Mouse (Mus musculus): ENCODE data around the gene Galnt9. TPM values are rescaled to one million over a fixed set of nuclear protein-coding genes. Genes with fewer than 3 reads are reported as not detected.

Galnt9 gene
- 13.7 and 14.1 TPM in 2 replicates for polyA plus RNA-seq (2015; fragmentation: Nextera tagmentation; extraction: Ambion mirVana)

DNA sequence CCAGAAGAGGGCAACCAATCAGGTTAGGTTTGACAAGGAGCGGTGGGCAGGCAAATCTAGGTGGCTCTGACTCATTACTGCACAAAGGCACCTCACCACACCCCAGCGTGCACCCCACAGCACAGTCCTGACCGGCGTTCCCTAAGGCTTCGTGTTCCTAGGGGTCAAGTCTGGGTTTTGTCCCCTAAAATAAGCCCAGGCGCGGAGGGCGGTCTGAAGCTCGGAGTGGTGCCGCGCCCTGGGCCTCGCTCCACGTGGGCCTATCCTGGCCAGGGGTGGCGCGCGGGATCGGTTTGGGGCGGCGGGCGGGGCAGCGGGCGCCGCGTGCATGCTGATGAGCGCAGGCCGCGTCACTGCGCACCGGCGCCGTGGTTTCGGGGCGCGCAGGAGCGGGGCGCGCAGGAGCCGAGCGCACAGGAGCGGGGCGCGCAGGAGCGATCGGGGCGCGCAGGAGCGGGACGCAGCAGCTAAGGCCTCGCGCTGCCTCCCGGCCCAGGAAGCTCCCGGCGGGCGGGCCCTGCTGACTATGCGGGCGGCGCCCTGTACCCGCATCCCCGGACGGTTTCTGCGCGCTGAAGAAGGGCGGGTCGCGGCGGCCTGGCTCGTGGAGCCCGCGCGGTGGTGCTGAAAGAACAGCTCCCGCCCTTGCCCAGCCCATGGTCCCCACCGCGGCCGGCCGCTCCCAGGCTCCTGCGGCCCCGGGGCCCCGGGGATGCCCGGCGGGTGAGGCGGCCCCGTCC lies at the start of gene Galnt9:
Gene Galnt9, plus strand, starts transcription at position 405 of the 740 bp plus-strand sequence.
- peaks cover 30% of the 10 kb centered on the region for H3K4me1 ChIP-seq (replicated peaks)
- H3K27ac ChIP-seq, result peak within 1 kb of the TSS; percentile 61
- H3K4me3 ChIP-seq (replicated peaks), result peak within 1 kb of the TSS; percentile 53
- H3K27me3 ChIP-seq, result peaks cover 59% of the 10 kb centered on the region
- H3K36me3 ChIP-seq, result no peaks in the 10 kb centered on the region
- H3K9me3 ChIP-seq, result no peaks in the 10 kb centered on the region
- whole genome bisulfite sequencing, result under 1% methylated on average over 77 of the region's 82 CpGs
- ATAC-seq, result peak; percentile 87
- H3K4me2 ChIP-seq (replicated peaks), result peak within 1 kb of the TSS; percentile 65
- H3K9ac ChIP-seq (replicated peaks), result peak within 1 kb of the TSS; percentile 73

DNA sequence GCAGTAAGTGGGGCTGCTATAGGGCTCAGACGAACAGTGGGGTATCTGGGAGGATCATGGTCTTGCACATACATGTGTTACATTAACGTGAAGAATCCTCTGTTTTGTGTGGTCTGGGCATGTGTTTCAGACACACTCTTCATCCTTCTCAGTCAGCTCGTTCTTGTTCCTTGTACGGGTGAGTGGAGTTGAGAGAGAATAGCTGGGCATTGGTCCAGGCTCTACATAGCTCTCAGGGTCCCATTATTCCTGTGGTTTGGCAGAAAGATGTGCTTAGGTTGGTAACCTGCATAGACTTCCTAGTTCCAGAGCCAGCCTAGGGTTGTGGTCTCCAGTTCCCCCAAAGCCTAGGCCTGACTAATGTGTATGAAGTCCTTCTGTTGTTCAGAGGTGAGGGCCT lies 49.8 kb upstream of the Galnt9 start:
- Histone ChIP-seq H3K9ac (replicated peaks) (peak overlapping the region; percentile 48), H3K4me1 (replicated peaks) (peaks cover 10% of the 10 kb centered on the region), H3K36me3 (no peaks in the 10 kb centered on the region), H3K4me3 (replicated peaks) (no peak overlapping the region), H3K4me2 (replicated peaks) (peak overlapping the region; percentile 23), H3K27ac (peak overlapping the region; percentile 63), H3K27me3 (peaks cover 8% of the 10 kb centered on the region), H3K9me3 (no peaks in the 10 kb centered on the region)
- 57% methylated on average over 4 of the region's 4 CpGs for WGBS
- ATAC-seq, result peak; percentile 5; the same call in 1 of the 2 replicates

DNA sequence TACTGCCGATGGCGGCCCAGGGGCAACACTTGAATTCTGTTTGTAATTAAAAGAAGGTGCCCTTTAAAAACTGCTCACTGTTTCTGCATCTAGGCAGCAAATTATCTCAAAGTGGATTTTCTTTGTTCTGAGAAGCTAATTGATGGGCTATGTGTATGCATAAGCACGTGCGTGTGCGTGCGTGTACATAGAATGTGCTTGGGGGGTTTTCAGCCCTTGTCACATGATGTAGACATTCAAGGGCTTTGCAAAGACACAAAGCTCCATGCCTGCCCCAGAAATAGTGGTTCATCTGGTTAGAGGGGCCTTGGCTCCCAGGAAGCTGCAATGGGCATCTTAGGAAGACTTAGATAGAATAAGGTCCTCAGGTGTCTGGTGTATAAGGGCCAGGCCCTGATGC lies 49.1 kb upstream of the Galnt9 start:
- peaks cover 11% of the 10 kb centered on the region for H3K4me1 ChIP-seq (replicated peaks)
- H3K9me3 ChIP-seq, result no peaks in the 10 kb centered on the region
- ATAC-seq, result no peak
- H3K4me2 ChIP-seq (replicated peaks), result no peak overlapping the region
- no peak overlapping the region for H3K4me3 ChIP-seq (replicated peaks)
- no peak overlapping the region for H3K9ac ChIP-seq (replicated peaks)
- no peaks in the 10 kb centered on the region for H3K36me3 ChIP-seq
- H3K27ac ChIP-seq, result no peak overlapping the region
- 90% methylated on average over 6 of the region's 6 CpGs for WGBS
- peaks cover 8% of the 10 kb centered on the region for H3K27me3 ChIP-seq

DNA sequence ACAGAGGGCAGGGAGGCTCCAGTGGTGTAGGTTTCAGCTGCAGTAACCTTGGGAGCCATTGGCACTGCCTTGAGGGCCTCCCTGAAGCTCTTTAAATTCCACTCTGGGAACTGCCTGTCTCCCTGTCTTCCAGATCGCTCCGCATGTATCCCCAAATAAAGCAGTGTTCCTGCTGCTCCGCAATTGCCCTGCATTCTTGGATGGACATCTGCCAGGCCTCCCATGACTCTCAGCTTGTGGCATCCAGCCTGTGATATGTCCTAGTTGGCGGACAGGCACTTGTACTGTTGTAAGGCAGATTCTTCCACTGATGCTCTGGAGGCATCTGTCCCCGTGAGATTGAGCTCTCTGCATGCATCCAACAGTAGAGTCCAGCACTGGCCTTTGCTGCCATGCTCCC lies 46.6 kb upstream of the Galnt9 start:
- Histone ChIP-seq H3K9ac (replicated peaks) (no peak overlapping the region), H3K4me1 (replicated peaks) (peaks cover 24% of the 10 kb centered on the region), H3K4me3 (replicated peaks) (no peak overlapping the region), H3K27ac (no peak overlapping the region), H3K9me3 (no peaks in the 10 kb centered on the region; the same call in 1 of the 2 replicates), H3K36me3 (no peaks in the 10 kb centered on the region), H3K27me3 (no peaks in the 10 kb centered on the region; the same call in none of the 2 replicates), H3K4me2 (replicated peaks) (no peak overlapping the region)
- WGBS, result 70% methylated on average over 5 of the region's 5 CpGs
- no peak for ATAC-seq

DNA sequence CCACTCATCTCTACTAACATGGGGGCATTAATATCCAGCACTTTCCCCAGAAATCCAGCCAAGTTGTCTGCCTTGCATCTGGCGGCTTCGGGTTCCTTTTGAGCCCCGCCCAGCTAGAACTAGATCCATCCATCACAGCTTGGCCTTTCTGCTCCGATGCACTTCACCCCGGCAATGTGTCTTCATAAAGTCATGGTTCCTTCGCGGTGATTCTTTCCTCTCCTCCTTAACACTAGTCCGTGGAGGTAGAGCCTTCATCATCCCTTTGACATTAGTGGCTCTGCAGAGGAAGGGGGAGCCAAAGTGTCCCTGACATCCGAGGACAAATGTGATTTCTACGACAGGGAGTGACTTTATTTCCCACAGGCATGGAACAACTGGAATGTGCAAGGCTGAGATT lies 46.1 kb upstream of the Galnt9 start:
- Histone ChIP-seq H3K4me3 (replicated peaks) (no peak overlapping the region), H3K9ac (replicated peaks) (no peak overlapping the region)
- 69% methylated on average over 10 of the region's 10 CpGs for WGBS

DNA sequence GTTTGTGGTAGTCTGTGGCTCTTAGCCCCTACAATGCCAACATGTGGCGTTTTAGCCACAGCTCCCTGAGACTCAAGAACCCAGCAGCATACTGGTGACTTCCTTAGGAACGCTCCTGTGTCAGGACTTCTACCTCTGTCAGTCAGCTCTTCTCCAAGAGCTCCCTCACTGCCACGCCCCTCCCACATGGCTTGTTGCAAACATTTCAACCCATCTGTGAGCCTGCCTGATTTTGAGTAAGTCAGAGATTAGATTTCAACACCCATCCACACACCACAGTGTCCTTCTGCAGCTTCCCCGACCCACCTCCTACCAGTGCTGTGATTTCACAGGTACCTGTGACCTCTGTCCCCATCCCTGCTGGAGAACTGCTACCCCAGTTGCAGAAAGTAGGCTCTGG lies 43.9 kb upstream of the Galnt9 start:
- Histone ChIP-seq H3K27me3 (no peaks in the 10 kb centered on the region; the same call in none of the 2 replicates), H3K36me3 (no peaks in the 10 kb centered on the region)

More for the DNA sequence above, 46.1 kb upstream of the Galnt9 start:
- H3K27ac ChIP-seq, result no peak overlapping the region
- no peak overlapping the region for H3K4me2 ChIP-seq (replicated peaks)
- no peaks in the 10 kb centered on the region; the same call in 1 of the 2 replicates for H3K9me3 ChIP-seq
- ATAC-seq, result no peak
- no peaks in the 10 kb centered on the region for H3K36me3 ChIP-seq
- H3K4me1 ChIP-seq (replicated peaks), result peaks cover 24% of the 10 kb centered on the region
- H3K27me3 ChIP-seq, result no peaks in the 10 kb centered on the region; the same call in none of the 2 replicates

DNA sequence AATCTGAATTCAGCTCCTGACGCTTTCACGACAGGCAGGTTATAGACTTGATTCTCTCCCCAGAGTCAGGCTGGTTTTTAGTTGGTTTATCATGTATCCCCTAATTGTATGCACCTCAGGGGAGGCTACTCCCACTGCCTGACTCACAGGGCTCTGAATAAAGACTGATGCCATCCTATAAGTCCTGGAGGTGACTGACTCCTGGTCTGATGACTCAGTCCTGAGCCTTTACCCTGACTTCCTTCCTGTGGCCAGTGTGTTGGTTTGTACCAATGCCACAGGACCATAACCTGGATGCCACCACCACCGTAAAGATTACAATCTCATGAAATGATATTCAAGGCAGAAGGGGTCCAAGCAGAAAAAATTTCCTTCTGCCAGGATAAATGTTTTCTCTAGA lies 40.8 kb upstream of the Galnt9 start:
- ATAC-seq, result no peak
- no peak overlapping the region for H3K4me3 ChIP-seq (replicated peaks)
- 87% methylated on average over 3 of the region's 3 CpGs for WGBS
- no peak overlapping the region for H3K27ac ChIP-seq
- no peaks in the 10 kb centered on the region; the same call in none of the 2 replicates for H3K27me3 ChIP-seq
- no peak overlapping the region for H3K9ac ChIP-seq (replicated peaks)
- no peaks in the 10 kb centered on the region for H3K36me3 ChIP-seq
- H3K4me1 ChIP-seq (replicated peaks), result peaks cover 19% of the 10 kb centered on the region
- no peak overlapping the region for H3K4me2 ChIP-seq (replicated peaks)
- no peaks in the 10 kb centered on the region; the same call in 1 of the 2 replicates for H3K9me3 ChIP-seq

More for the DNA sequence above, 43.9 kb upstream of the Galnt9 start:
- H3K4me1 ChIP-seq (replicated peaks), result peaks cover 14% of the 10 kb centered on the region; the same call in 1 of the 2 replicates
- no peak; the same call in 1 of the 2 replicates for ATAC-seq
- peak overlapping the region; percentile 42; the same call in 1 of the 2 replicates for H3K27ac ChIP-seq
- no peak overlapping the region for H3K9ac ChIP-seq (replicated peaks)
- no peak overlapping the region for H3K4me3 ChIP-seq (replicated peaks)
- 60% methylated on average over 4 of the region's 4 CpGs for WGBS
- no peak overlapping the region for H3K4me2 ChIP-seq (replicated peaks)
- H3K9me3 ChIP-seq, result no peaks in the 10 kb centered on the region; the same call in 1 of the 2 replicates

DNA sequence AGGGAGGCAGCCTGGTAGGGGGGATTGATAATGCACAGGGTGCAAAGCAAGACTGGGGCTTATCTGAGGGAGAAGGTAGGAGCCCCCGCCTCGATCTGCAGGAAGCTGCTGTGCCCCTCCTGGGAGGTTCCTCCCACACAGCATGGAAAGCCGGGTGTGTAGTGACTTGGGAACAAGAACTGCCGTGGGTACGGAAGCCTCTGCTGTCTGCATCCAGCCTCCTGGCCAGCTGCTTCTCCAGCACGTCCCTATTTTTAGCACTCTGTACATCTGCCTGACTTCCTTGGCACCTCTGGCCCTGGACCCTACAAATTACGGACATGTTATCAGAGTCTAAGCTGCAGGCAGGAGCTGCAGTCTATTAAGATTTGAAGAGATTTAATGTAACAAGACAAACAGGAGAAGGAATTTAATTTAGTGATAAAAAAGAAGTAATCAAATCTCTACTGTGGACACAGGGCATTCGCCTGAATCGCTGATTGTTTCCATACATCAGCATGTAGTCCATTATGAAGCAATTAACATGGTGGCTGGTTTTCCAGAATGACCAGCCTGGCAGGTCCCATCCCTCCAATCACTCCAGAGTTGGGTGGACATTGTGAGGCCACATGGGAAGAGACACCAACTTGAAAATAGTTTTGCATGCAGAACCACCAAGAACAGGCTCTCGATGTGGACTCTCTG lies 38.4 kb upstream of the Galnt9 start:
- no peak overlapping the region for H3K9ac ChIP-seq (replicated peaks)
- no peak for ATAC-seq
- H3K4me2 ChIP-seq (replicated peaks), result no peak overlapping the region
- H3K9me3 ChIP-seq, result no peaks in the 10 kb centered on the region; the same call in 1 of the 2 replicates
- no peaks in the 10 kb centered on the region for H3K36me3 ChIP-seq
- 0 out of 2 replicates have a peak overlapping the region, but pooled peaks have one; percentile 35 for H3K27ac ChIP-seq
- H3K27me3 ChIP-seq, result no peaks in the 10 kb centered on the region; the same call in 1 of the 2 replicates
- peaks cover 11% of the 10 kb centered on the region for H3K4me1 ChIP-seq (replicated peaks)
- 47% methylated on average over 10 of the region's 10 CpGs for WGBS
- H3K4me3 ChIP-seq (replicated peaks), result no peak overlapping the region

DNA sequence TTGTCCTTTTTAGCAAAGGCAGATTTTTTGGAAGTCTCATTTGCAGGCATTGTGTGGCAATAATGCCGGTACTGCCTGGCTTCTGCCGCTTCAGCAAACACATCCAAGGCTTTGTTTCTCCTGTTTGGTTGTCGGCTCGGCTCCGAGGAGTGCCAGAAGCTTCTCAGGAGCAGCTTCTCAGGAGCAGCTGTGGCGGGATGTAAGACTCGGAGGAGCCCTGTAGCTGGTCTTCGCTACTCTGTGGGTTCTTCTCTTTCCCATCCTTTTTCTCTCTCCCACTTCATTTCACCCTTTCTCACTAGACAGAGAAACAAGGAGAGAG lies 37.9 kb upstream of the Galnt9 start:
- WGBS, result 27% methylated on average over 8 of the region's 8 CpGs
- Histone ChIP-seq H3K27ac (0 out of 2 replicates have a peak overlapping the region, but pooled peaks have one; percentile 35), H3K27me3 (no peaks in the 10 kb centered on the region; the same call in 1 of the 2 replicates), H3K36me3 (no peaks in the 10 kb centered on the region), H3K4me1 (replicated peaks) (peaks cover 6% of the 10 kb centered on the region), H3K4me2 (replicated peaks) (no peak overlapping the region), H3K9ac (replicated peaks) (no peak overlapping the region), H3K4me3 (replicated peaks) (no peak overlapping the region), H3K9me3 (no peaks in the 10 kb centered on the region; the same call in 1 of the 2 replicates)
- ATAC-seq, result no peak

DNA sequence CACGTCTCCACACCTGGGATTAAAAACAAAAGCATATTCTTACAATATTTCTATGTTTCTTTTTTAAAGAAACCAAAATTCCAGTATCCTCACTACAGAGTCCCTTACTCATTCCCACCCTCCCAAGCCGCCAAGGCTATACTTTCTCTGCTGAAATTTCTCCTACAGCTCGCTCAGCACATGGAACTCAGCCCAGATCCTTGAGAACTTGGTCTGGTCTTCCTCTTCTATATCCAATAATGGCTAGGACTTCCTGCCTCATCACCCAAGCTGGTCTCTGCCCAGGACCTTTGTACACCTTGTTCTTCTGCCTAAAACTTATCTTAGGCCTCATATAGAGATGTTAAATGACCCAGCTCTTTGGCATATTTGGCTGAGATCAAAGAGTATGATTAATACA lies 37.3 kb upstream of the Galnt9 start:
- no peak overlapping the region for H3K4me2 ChIP-seq (replicated peaks)
- 85% methylated on average over 3 of the region's 3 CpGs for WGBS
- no peak overlapping the region for H3K27ac ChIP-seq
- no peaks in the 10 kb centered on the region for H3K27me3 ChIP-seq
- no peak for ATAC-seq
- H3K9ac ChIP-seq (replicated peaks), result no peak overlapping the region
- H3K4me1 ChIP-seq (replicated peaks), result peaks cover 5% of the 10 kb centered on the region
- no peaks in the 10 kb centered on the region; the same call in 1 of the 2 replicates for H3K9me3 ChIP-seq
- no peak overlapping the region for H3K4me3 ChIP-seq (replicated peaks)
- no peaks in the 10 kb centered on the region for H3K36me3 ChIP-seq

DNA sequence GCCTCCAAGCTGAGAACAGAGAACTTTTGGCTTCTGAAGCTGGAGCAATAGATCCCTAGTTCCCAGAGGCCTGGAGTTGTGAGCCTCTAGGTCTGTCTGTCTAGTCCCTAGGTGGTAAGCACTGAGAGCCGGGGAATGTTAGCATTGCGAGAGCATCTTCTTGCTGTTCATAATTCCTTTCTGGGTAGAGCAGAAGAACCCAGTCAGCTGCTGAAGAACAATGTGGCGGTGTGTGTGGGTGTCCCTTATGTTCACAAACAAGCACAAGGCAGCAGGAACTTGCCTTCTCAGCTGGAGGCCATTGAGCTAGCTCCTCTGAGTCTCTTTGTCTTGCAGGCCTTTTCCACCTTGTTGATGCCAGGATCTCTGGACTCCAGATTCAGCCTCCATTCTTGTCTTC lies 36.2 kb upstream of the Galnt9 start:
- H3K4me3 ChIP-seq (replicated peaks), result no peak overlapping the region
- no peak overlapping the region for H3K4me2 ChIP-seq (replicated peaks)
- H3K36me3 ChIP-seq, result no peaks in the 10 kb centered on the region
- no peak for ATAC-seq
- peaks cover 5% of the 10 kb centered on the region for H3K4me1 ChIP-seq (replicated peaks)
- WGBS, result 85% methylated on average over 3 of the region's 3 CpGs
- H3K27ac ChIP-seq, result no peak overlapping the region
- H3K9ac ChIP-seq (replicated peaks), result no peak overlapping the region
- no peaks in the 10 kb centered on the region for H3K27me3 ChIP-seq
- no peaks in the 10 kb centered on the region for H3K9me3 ChIP-seq

DNA sequence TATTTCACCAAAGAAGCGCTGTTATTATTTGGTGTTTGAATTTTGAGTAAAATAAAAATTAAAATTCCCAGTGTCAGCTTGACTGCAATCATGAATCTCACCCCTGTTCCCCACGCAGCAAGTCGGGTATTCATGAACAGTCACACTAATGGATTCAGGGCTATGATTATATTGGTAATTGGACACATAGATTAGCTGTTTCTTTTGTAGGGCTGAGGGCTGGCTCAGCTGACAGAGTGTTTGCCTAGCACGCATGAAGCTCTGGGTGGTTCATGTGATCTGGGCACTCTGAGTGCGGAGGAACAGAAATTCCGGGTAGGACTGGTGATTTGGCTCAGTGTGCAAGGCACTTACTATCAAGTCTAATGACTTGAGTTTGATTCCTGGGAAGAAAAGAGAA lies 33.8 kb upstream of the Galnt9 start:
- ATAC-seq, result no peak; the same call in 1 of the 2 replicates
- 0 out of 2 replicates have a peak overlapping the region, but pooled peaks have one; percentile 20 for H3K27ac ChIP-seq

More for the DNA sequence above, 33.8 kb upstream of the Galnt9 start:
- Histone ChIP-seq H3K9me3 (no peaks in the 10 kb centered on the region), H3K4me1 (replicated peaks) (peaks cover 5% of the 10 kb centered on the region), H3K36me3 (no peaks in the 10 kb centered on the region), H3K9ac (replicated peaks) (no peak overlapping the region), H3K27me3 (no peaks in the 10 kb centered on the region; the same call in 1 of the 2 replicates), H3K4me3 (replicated peaks) (no peak overlapping the region), H3K4me2 (replicated peaks) (no peak overlapping the region)
- 73% methylated on average over 6 of the region's 6 CpGs for WGBS

Measured in midbrain, embryonic 13.5 days (tissue).